Mouse (Mus musculus): ENCODE measurements around the gene Rbm25. TPM values are rescaled to one million over a fixed set of nuclear protein-coding genes. Genes with fewer than 3 reads are reported as not detected.

Gene Rbm25
- polyA plus RNA-seq, 1 experiment from 2014 or later = 85.0 TPM

GRCm38 (mm10) chr12:83732225-83732624 is 101.2 kb downstream of the Rbm25 start:
- DNase-seq = no peak
- Histone ChIP-seq H3K9me3 (ENCODE audit: low read length) (no peaks in the 10 kb centered on the region), H3K9ac (replicated peaks) (no peak overlapping the region), H3K4me1 (ENCODE audit: insufficient read depth) (no peaks in the 10 kb centered on the region), H3K4me2 (ENCODE audit: low read depth, low read length) (no peak overlapping the region), H3K4me3 (ENCODE audit: low read depth, low read length) (no peak overlapping the region), H3K27ac (ENCODE audit: low read depth) (no peak overlapping the region), H3K27me3 (ENCODE audit: insufficient read depth, low read length) (no peaks in the 10 kb centered on the region), H3K36me3 (replicated peaks; ENCODE audit: insufficient read depth, low read length) (peaks cover 68% of the 10 kb centered on the region)
- no peak for TF ChIP-seq EP300 (IDR thresholded peaks at IDR 0.05; ENCODE audit: low read depth)
- TF ChIP-seq CTCF (IDR thresholded peaks at IDR 0.05; ENCODE audit: low read depth) = no peak
- 93% methylated on average over 5 of the region's 5 CpGs for whole genome bisulfite sequencing (ENCODE audit: insufficient replicate concordance)
- no peak for ATAC-seq

Other genes with a start within 250 kb of the Rbm25 start
- gene Dpf3, start 143.5 kb upstream of the Rbm25 start, polyA plus RNA-seq (2015; fragmentation: Nextera tagmentation; extraction: Ambion mirVana) = 4.5 and 7.5 TPM in 2 replicates
- 6.8 and 8.0 TPM in 2 replicates for gene Dcaf4, start 110.8 kb upstream of the Rbm25 start, polyA plus RNA-seq (2015; fragmentation: Nextera tagmentation; extraction: Ambion mirVana)
- gene Zfyve1, start 34.0 kb upstream of the Rbm25 start, polyA plus RNA-seq (2015; fragmentation: Nextera tagmentation; extraction: Ambion mirVana) = 5.5 and 6.4 TPM in 2 replicates
- 18.2 and 18.6 TPM in 2 replicates for gene Psen1, start 56.9 kb downstream of the Rbm25 start, polyA plus RNA-seq (2015; fragmentation: Nextera tagmentation; extraction: Ambion mirVana)
- 0.15 and 0.28 TPM in 2 replicates for gene Papln, start 132.4 kb downstream of the Rbm25 start, polyA plus RNA-seq (2015; fragmentation: Nextera tagmentation; extraction: Ambion mirVana)